Mouse (Mus musculus) intestine, embryonic 15.5 days (tissue): Measurements from ENCODE around the gene Mcm3. TPM values are rescaled to one million over a fixed set of nuclear protein-coding genes. Genes with fewer than 3 reads are reported as not detected.

Experiments
- polyA plus RNA-seq: library from polyadenylated mRNA; unstranded; fragments of >200 nt; fragmentation: Nextera tagmentation; extraction: Ambion mirVana; gene quantifications from 2 replicates; pipeline ENCODE4 v1.2.1, GENCODE M21; 2015

Mcm3 gene
- polyA plus RNA-seq, 1 experiment from 2014 or later, result 118 TPM

Other genes with a start within 250 kb of the Mcm3 start
- gene Pkhd1, start 202.2 kb downstream of the Mcm3 start, polyA plus RNA-seq, result 0.54 and 0.86 TPM in 2 replicates
- gene Il17a, start 89.4 kb downstream of the Mcm3 start, polyA plus RNA-seq, result not detected in 2 replicates
- not detected in 2 replicates for gene Il17f, start 29.7 kb downstream of the Mcm3 start, polyA plus RNA-seq
- 5.8 and 6.1 TPM in 2 replicates for gene Paqr8, start 70.3 kb upstream of the Mcm3 start, polyA plus RNA-seq
- 1.4 and 2.2 TPM in 2 replicates for gene Efhc1, start 131.3 kb upstream of the Mcm3 start, polyA plus RNA-seq